Mouse (Mus musculus): ENCODE results near the gene Hyal3. TPM values are rescaled to one million over a fixed set of nuclear protein-coding genes. Genes with fewer than 3 reads are reported as not detected.

Hyal3 gene
- total RNA-seq, 4 experiments from 2014 or later: 1.0 to 1.7 (median 1.1) TPM

GRCm38 (mm10) chr9:107594281-107595062, 13.9 kb downstream of the Hyal3 start:
- no peak for DNase-seq (ENCODE audit: low spot score in 2 of 2)

- DNase-seq (ENCODE audit: low spot score in 2 of 2): no peak
Measured at GRCm38 (mm10) chr9:107596619-107597569, 16.3 kb downstream of the Hyal3 start.

GRCm38 (mm10) chr9:107598385-107598784, 17.8 kb downstream of the Hyal3 start:
- no peak for DNase-seq (ENCODE audit: low spot score in 2 of 2)

GRCm38 (mm10) chr9:107599433-107599832, 18.8 kb downstream of the Hyal3 start:
- no peak for DNase-seq (ENCODE audit: low spot score in 2 of 2)

- no peak for DNase-seq (ENCODE audit: low spot score in 2 of 2)
Measured at GRCm38 (mm10) chr9:107599842-107600241, 19.2 kb downstream of the Hyal3 start.

- DNase-seq (ENCODE audit: low spot score in 2 of 2): no peak
Measured at GRCm38 (mm10) chr9:107600745-107601144, 20.1 kb downstream of the Hyal3 start.

GRCm38 (mm10) chr9:107601275-107601674, 20.7 kb downstream of the Hyal3 start:
- no peak for DNase-seq (ENCODE audit: low spot score in 2 of 2)

GRCm38 (mm10) chr9:107602068-107602648, 21.5 kb downstream of the Hyal3 start:
- peak; percentile 62 to 97 for DNase-seq (ENCODE audit: low spot score in 2 of 2)

- DNase-seq (ENCODE audit: low spot score in 2 of 2): no peak
Measured at GRCm38 (mm10) chr9:107603251-107603650, 22.6 kb downstream of the Hyal3 start.

GRCm38 (mm10) chr9:107605041-107605661, 24.5 kb downstream of the Hyal3 start:
- no peak for DNase-seq (ENCODE audit: low spot score in 2 of 2)

GRCm38 (mm10) chr9:107606591-107606990, 26.0 kb downstream of the Hyal3 start:
- DNase-seq (ENCODE audit: low spot score in 2 of 2): no peak

- DNase-seq (ENCODE audit: low spot score in 2 of 2): no peak
Measured at GRCm38 (mm10) chr9:107607036-107607435, 26.4 kb downstream of the Hyal3 start.

- no peak for DNase-seq (ENCODE audit: low spot score in 2 of 2)
Measured at GRCm38 (mm10) chr9:107607653-107608245, 27.1 kb downstream of the Hyal3 start.

GRCm38 (mm10) chr9:107608741-107609432, 28.3 kb downstream of the Hyal3 start, which contains the start of gene Sema3b:
Gene Sema3b (minus strand): TSS chr9:107609229.
- no peak for DNase-seq (ENCODE audit: low spot score in 2 of 2)

- DNase-seq (ENCODE audit: low spot score in 2 of 2): no peak
Measured at GRCm38 (mm10) chr9:107609433-107609830, 28.8 kb downstream of the Hyal3 start.

- no peak for DNase-seq (ENCODE audit: low spot score in 2 of 2)
Measured at GRCm38 (mm10) chr9:107611456-107612190, 31.0 kb downstream of the Hyal3 start.

- peak; percentile 97 to 98 for DNase-seq (ENCODE audit: low spot score in 2 of 2)
Measured at GRCm38 (mm10) chr9:107612191-107612944, 31.8 kb downstream of the Hyal3 start.

GRCm38 (mm10) chr9:107612945-107613569, 32.4 kb downstream of the Hyal3 start:
- DNase-seq (ENCODE audit: low spot score in 2 of 2): no peak

Measured in left cerebral cortex, adult 8-10 months (tissue).